Mouse (Mus musculus) forelimb bud, embryonic 11.5 days (tissue): ENCODE results near the gene Disp1.

Experiments
- DNase-seq: peaks from one replicate; pipeline ENCODE4 v3.0.0-alpha.2; 2012; ENCODE audit warnings: low read depth, low spot score

The Disp1 gene

GRCm38 (mm10) chr1:183040847-183041382 lies 180.4 kb downstream of the Disp1 start:
- DNase-seq, result no peak

GRCm38 (mm10) chr1:183039881-183040708 lies 181.2 kb downstream of the Disp1 start:
- no peak for DNase-seq

GRCm38 (mm10) chr1:183039404-183039803 lies 181.9 kb downstream of the Disp1 start:
- DNase-seq, result no peak
